Mouse (Mus musculus): ENCODE results near the gene Nsd1. TPM values are rescaled to one million over a fixed set of nuclear protein-coding genes. Genes with fewer than 3 reads are reported as not detected.

The Nsd1 gene
- polyA plus RNA-seq, 1 experiment from 2014 or later = 52.3 TPM

- H3K4me2 ChIP-seq (ENCODE audit: low read length) = no peak overlapping the region
- no peak overlapping the region for H3K4me3 ChIP-seq (ENCODE audit: low read depth, low read length)
- H3K4me1 ChIP-seq (ENCODE audit: control insufficient read depth, insufficient read depth, low read length) = no peaks in the 10 kb centered on the region
- H3K27ac ChIP-seq (ENCODE audit: low read depth, low read length) = no peak overlapping the region
- 89% methylated on average over 3 of the region's 3 CpGs for WGBS
- no peak overlapping the region for H3K9ac ChIP-seq (ENCODE audit: low read length)
- ATAC-seq = no peak
- no peaks in the 10 kb centered on the region for H3K9me3 ChIP-seq (replicated peaks; ENCODE audit: control insufficient read depth, low read length)
- H3K27me3 ChIP-seq (replicated peaks; ENCODE audit: control insufficient read depth, insufficient read depth, low read length) = no peaks in the 10 kb centered on the region
- peaks cover 15% of the 10 kb centered on the region for H3K36me3 ChIP-seq (ENCODE audit: control insufficient read depth, insufficient read depth, low read length)
- DNase-seq (ENCODE audit: low spot score) = no peak
Observed at GRCm38 (mm10) chr13:55255052-55255652, 45.6 kb downstream of the Nsd1 start.

- 98% methylated on average over 3 of the region's 3 CpGs for WGBS
- Histone ChIP-seq H3K9ac (ENCODE audit: low read length) (no peak overlapping the region), H3K4me1 (ENCODE audit: control insufficient read depth, insufficient read depth, low read length) (no peaks in the 10 kb centered on the region), H3K4me2 (ENCODE audit: low read length) (no peak overlapping the region), H3K4me3 (ENCODE audit: low read depth, low read length) (no peak overlapping the region), H3K36me3 (ENCODE audit: control insufficient read depth, insufficient read depth, low read length) (peaks cover 26% of the 10 kb centered on the region), H3K9me3 (replicated peaks; ENCODE audit: control insufficient read depth, low read length) (no peaks in the 10 kb centered on the region), H3K27ac (ENCODE audit: low read depth, low read length) (no peak overlapping the region), H3K27me3 (replicated peaks; ENCODE audit: control insufficient read depth, insufficient read depth, low read length) (no peaks in the 10 kb centered on the region)
- ATAC-seq (no peak), DNase-seq (ENCODE audit: low spot score) (no peak)
Observed at GRCm38 (mm10) chr13:55258651-55259050, 49.1 kb downstream of the Nsd1 start.

- Histone ChIP-seq H3K36me3 (ENCODE audit: control insufficient read depth, insufficient read depth, low read length) (peaks cover 38% of the 10 kb centered on the region), H3K27me3 (replicated peaks; ENCODE audit: control insufficient read depth, insufficient read depth, low read length) (no peaks in the 10 kb centered on the region), H3K4me3 (ENCODE audit: low read depth, low read length) (no peak overlapping the region), H3K4me2 (ENCODE audit: low read length) (no peak overlapping the region), H3K9ac (ENCODE audit: low read length) (no peak overlapping the region), H3K27ac (ENCODE audit: low read depth, low read length) (no peak overlapping the region), H3K9me3 (replicated peaks; ENCODE audit: control insufficient read depth, low read length) (no peaks in the 10 kb centered on the region), H3K4me1 (ENCODE audit: control insufficient read depth, insufficient read depth, low read length) (no peaks in the 10 kb centered on the region)
- WGBS = 91% methylated on average over 8 of the region's 8 CpGs
- no peak for DNase-seq (ENCODE audit: low spot score)
- no peak for ATAC-seq
Observed at GRCm38 (mm10) chr13:55261521-55261920, 51.9 kb downstream of the Nsd1 start.

GRCm38 (mm10) chr13:55262096-55262495, 52.5 kb downstream of the Nsd1 start:
- Histone ChIP-seq H3K4me3 (ENCODE audit: low read depth, low read length) (no peak overlapping the region), H3K27ac (ENCODE audit: low read depth, low read length) (no peak overlapping the region), H3K9me3 (replicated peaks; ENCODE audit: control insufficient read depth, low read length) (no peaks in the 10 kb centered on the region), H3K36me3 (ENCODE audit: control insufficient read depth, insufficient read depth, low read length) (peaks cover 37% of the 10 kb centered on the region), H3K4me1 (ENCODE audit: control insufficient read depth, insufficient read depth, low read length) (no peaks in the 10 kb centered on the region), H3K27me3 (replicated peaks; ENCODE audit: control insufficient read depth, insufficient read depth, low read length) (no peaks in the 10 kb centered on the region), H3K9ac (ENCODE audit: low read length) (no peak overlapping the region), H3K4me2 (ENCODE audit: low read length) (no peak overlapping the region)
- DNase-seq (ENCODE audit: low spot score) (no peak), ATAC-seq (no peak)

GRCm38 (mm10) chr13:55277203-55277602, 67.6 kb downstream of the Nsd1 start:
- Histone ChIP-seq H3K27me3 (replicated peaks; ENCODE audit: control insufficient read depth, insufficient read depth, low read length) (no peaks in the 10 kb centered on the region), H3K36me3 (ENCODE audit: control insufficient read depth, insufficient read depth, low read length) (peaks cover 57% of the 10 kb centered on the region), H3K9ac (ENCODE audit: low read length) (no peak overlapping the region), H3K4me2 (ENCODE audit: low read length) (no peak overlapping the region), H3K4me3 (ENCODE audit: low read depth, low read length) (no peak overlapping the region), H3K9me3 (replicated peaks; ENCODE audit: control insufficient read depth, low read length) (no peaks in the 10 kb centered on the region), H3K4me1 (ENCODE audit: control insufficient read depth, insufficient read depth, low read length) (no peaks in the 10 kb centered on the region), H3K27ac (ENCODE audit: low read depth, low read length) (no peak overlapping the region)
- 90% methylated on average over 5 of the region's 5 CpGs for WGBS
- DNase-seq (ENCODE audit: low spot score) = no peak
- no peak for ATAC-seq

- Histone ChIP-seq H3K27me3 (replicated peaks; ENCODE audit: control insufficient read depth, insufficient read depth, low read length) (no peaks in the 10 kb centered on the region), H3K9me3 (replicated peaks; ENCODE audit: control insufficient read depth, low read length) (no peaks in the 10 kb centered on the region), H3K4me1 (ENCODE audit: control insufficient read depth, insufficient read depth, low read length) (no peaks in the 10 kb centered on the region), H3K4me3 (ENCODE audit: low read depth, low read length) (no peak overlapping the region), H3K4me2 (ENCODE audit: low read length) (no peak overlapping the region), H3K9ac (ENCODE audit: low read length) (no peak overlapping the region), H3K36me3 (ENCODE audit: control insufficient read depth, insufficient read depth, low read length) (peaks cover 58% of the 10 kb centered on the region), H3K27ac (ENCODE audit: low read depth, low read length) (no peak overlapping the region)
- DNase-seq (ENCODE audit: low spot score) = no peak
- 96% methylated on average over 5 of the region's 5 CpGs for WGBS
- no peak for ATAC-seq
Observed at GRCm38 (mm10) chr13:55277646-55278045, 68.1 kb downstream of the Nsd1 start.

- H3K4me3 ChIP-seq (ENCODE audit: low read depth, low read length) = no peak overlapping the region
- no peak overlapping the region for H3K27ac ChIP-seq (ENCODE audit: low read depth, low read length)
- ATAC-seq (no peak), DNase-seq (ENCODE audit: low spot score) (no peak)
- H3K9ac ChIP-seq (ENCODE audit: low read length) = no peak overlapping the region
- H3K36me3 ChIP-seq (ENCODE audit: control insufficient read depth, insufficient read depth, low read length) = peaks cover 68% of the 10 kb centered on the region
- 83% methylated on average over 3 of the region's 3 CpGs for WGBS
- no peak overlapping the region for H3K4me2 ChIP-seq (ENCODE audit: low read length)
- H3K27me3 ChIP-seq (replicated peaks; ENCODE audit: control insufficient read depth, insufficient read depth, low read length) = no peaks in the 10 kb centered on the region
- no peaks in the 10 kb centered on the region for H3K9me3 ChIP-seq (replicated peaks; ENCODE audit: control insufficient read depth, low read length)
- H3K4me1 ChIP-seq (ENCODE audit: control insufficient read depth, insufficient read depth, low read length) = no peaks in the 10 kb centered on the region
Observed at GRCm38 (mm10) chr13:55288854-55289253, 79.3 kb downstream of the Nsd1 start.

- H3K4me3 ChIP-seq (ENCODE audit: low read depth, low read length) = no peak overlapping the region
- no peak for DNase-seq (ENCODE audit: low spot score)
- WGBS = 82% methylated on average over 1 of the region's 1 CpGs
- no peak overlapping the region for H3K9ac ChIP-seq (ENCODE audit: low read length)
- H3K27me3 ChIP-seq (replicated peaks; ENCODE audit: control insufficient read depth, insufficient read depth, low read length) = no peaks in the 10 kb centered on the region
- H3K9me3 ChIP-seq (replicated peaks; ENCODE audit: control insufficient read depth, low read length) = no peaks in the 10 kb centered on the region
- no peaks in the 10 kb centered on the region for H3K4me1 ChIP-seq (ENCODE audit: control insufficient read depth, insufficient read depth, low read length)
- H3K36me3 ChIP-seq (ENCODE audit: control insufficient read depth, insufficient read depth, low read length) = peaks cover 83% of the 10 kb centered on the region
- H3K4me2 ChIP-seq (ENCODE audit: low read length) = no peak overlapping the region
- no peak overlapping the region for H3K27ac ChIP-seq (ENCODE audit: low read depth, low read length)
- no peak for ATAC-seq
Observed at GRCm38 (mm10) chr13:55296760-55297159, 87.2 kb downstream of the Nsd1 start.

GRCm38 (mm10) chr13:55300913-55301312, 91.3 kb downstream of the Nsd1 start:
- no peak for ATAC-seq

More at GRCm38 (mm10) chr13:55300913-55301312, 91.3 kb downstream of the Nsd1 start:
- Histone ChIP-seq H3K9me3 (replicated peaks; ENCODE audit: control insufficient read depth, low read length) (no peaks in the 10 kb centered on the region), H3K4me2 (ENCODE audit: low read length) (no peak overlapping the region), H3K27me3 (replicated peaks; ENCODE audit: control insufficient read depth, insufficient read depth, low read length) (no peaks in the 10 kb centered on the region), H3K27ac (ENCODE audit: low read depth, low read length) (no peak overlapping the region), H3K36me3 (ENCODE audit: control insufficient read depth, insufficient read depth, low read length) (peaks cover 87% of the 10 kb centered on the region), H3K4me3 (ENCODE audit: low read depth, low read length) (no peak overlapping the region), H3K9ac (ENCODE audit: low read length) (no peak overlapping the region), H3K4me1 (ENCODE audit: control insufficient read depth, insufficient read depth, low read length) (no peaks in the 10 kb centered on the region)
- 93% methylated on average over 5 of the region's 5 CpGs for WGBS
- no peak for DNase-seq (ENCODE audit: low spot score)

All from forebrain, embryonic 14.5 days (tissue).